Mouse (Mus musculus): ENCODE results near the gene Cmss1.

GRCm38 (mm10) chr16:57445096-57446094 lies 161.3 kb downstream of the Cmss1 start:
- TF ChIP-seq CTCF (IDR thresholded peaks at IDR 0.05; ENCODE audit: low read depth, low read length) (no peak), POLR2A (IDR thresholded peaks at IDR 0.05; ENCODE audit: insufficient read depth, low read length) (no peak)

All from ES-Bruce4 (cell line).